ENCODE assay signal across 22 mouse cellular contexts in the genomic region with DNA sequence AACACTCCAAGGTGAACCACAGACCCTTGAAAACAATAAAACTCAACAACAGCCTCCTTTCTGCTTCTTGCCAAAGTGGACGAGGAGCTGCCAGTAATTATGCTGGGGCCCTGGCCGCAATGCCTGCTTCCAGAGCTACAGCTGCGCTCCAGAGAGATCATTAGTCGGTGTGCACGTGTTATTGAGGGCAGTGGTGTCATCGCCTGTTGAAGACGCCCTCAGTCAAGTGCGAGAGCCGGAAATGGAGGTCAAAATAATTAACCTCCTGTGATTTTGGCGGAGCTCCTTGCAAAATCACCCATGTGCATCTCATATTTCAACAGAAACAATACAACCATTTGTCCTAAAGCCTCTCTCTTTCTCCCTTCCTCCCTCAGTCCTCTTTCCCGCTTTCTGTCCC. TPM values are rescaled to one million over a fixed set of nuclear protein-coding genes. Genes with fewer than 3 reads are reported as not detected.
DNase-seq lines count a peak whose midpoint lies in the region; ATAC-seq and TF ChIP-seq lines count a peak whose summit lies in the region.
"Had no signal": no experiment of that assay in that cellular context is flagged by ENCODE, and none has a peak within 500 bp of the region (broad histone marks: within the 10 kb centered on the region; RNA-seq: fewer than 3 reads in every experiment).

No protein-coding gene starts in this region.

- H3K27ac ChIP-seq in gastrocnemius, adult 2 months = no peak overlapping the region
- H3K27ac ChIP-seq in lung, embryonic 14.5 days (ENCODE audit: low read depth) = no peak overlapping the region
- no peak overlapping the region for H3K27ac ChIP-seq in lung, postnatal 0 days (ENCODE audit: low read length)
- H3K27ac ChIP-seq in limb, embryonic 14.5 days (replicated peaks; ENCODE audit: low read depth, low read length) = no peak overlapping the region
- H3K27ac ChIP-seq: embryonic facial prominence, embryonic 12.5 days; forebrain, embryonic 12.5 days; intestine, embryonic 15.5 days; limb, embryonic 15.5 days; midbrain, embryonic 13.5 days had no signal

- no peak for TF ChIP-seq EP300 in lung, postnatal 0 days (IDR thresholded peaks at IDR 0.05)

- H3K4me1 ChIP-seq in lung, embryonic 14.5 days (ENCODE audit: insufficient read depth) = no peaks in the 10 kb centered on the region
- no peaks in the 10 kb centered on the region for H3K4me1 ChIP-seq in lung, postnatal 0 days (ENCODE audit: insufficient read depth, low read depth, low read length)
- H3K4me1 ChIP-seq in limb, embryonic 14.5 days (ENCODE audit: control insufficient read depth, insufficient read depth, low read length) = peaks cover 4% of the 10 kb centered on the region
- H3K4me1 ChIP-seq: intestine, embryonic 15.5 days had no signal

- no peak for ATAC-seq in lung, embryonic 14.5 days (ENCODE audit: insufficient read depth)
- ATAC-seq in lung, postnatal 0 days = no peak
- ATAC-seq in limb, embryonic 14.5 days (ENCODE audit: low FRiP score, low read depth) = peak; percentile 55; the same call in 1 of the 2 replicates
- no peak for ATAC-seq in CD4-positive, CD25-positive, alpha-beta regulatory T cell, adult 4 months
- ATAC-seq: intestine, embryonic 15.5 days; midbrain, embryonic 13.5 days had no signal

- WGBS in lung, embryonic 14.5 days = 18% methylated on average over 11 of the region's 11 CpGs
- WGBS in lung, postnatal 0 days = 37% methylated on average over 11 of the region's 11 CpGs
- 8% methylated on average over 11 of the region's 11 CpGs for WGBS in limb, embryonic 14.5 days

- no peak overlapping the region for H3K4me3 ChIP-seq in gastrocnemius, adult 2 months
- H3K4me3 ChIP-seq in lung, embryonic 14.5 days (ENCODE audit: low read depth, low read length) = no peak overlapping the region
- no peak overlapping the region for H3K4me3 ChIP-seq in lung, postnatal 0 days (ENCODE audit: low read depth, low read length)
- no peak overlapping the region for H3K4me3 ChIP-seq in limb, embryonic 14.5 days (replicated peaks; ENCODE audit: low read length)
- H3K4me3 ChIP-seq: embryonic facial prominence, embryonic 12.5 days; forebrain, embryonic 12.5 days; intestine, embryonic 15.5 days; limb, embryonic 15.5 days; midbrain, embryonic 13.5 days had no signal

- H3K9ac ChIP-seq in lung, embryonic 14.5 days = no peak overlapping the region
- no peak overlapping the region for H3K9ac ChIP-seq in lung, postnatal 0 days (replicated peaks; ENCODE audit: low read depth)
- H3K9ac ChIP-seq in limb, embryonic 14.5 days (ENCODE audit: low read depth, low read length, severe bottlenecking) = no peak overlapping the region
- H3K9ac ChIP-seq: embryonic facial prominence, embryonic 12.5 days; forebrain, embryonic 12.5 days; intestine, embryonic 15.5 days; limb, embryonic 15.5 days; midbrain, embryonic 13.5 days had no signal

- intact Hi-C loops in gastrocnemius, adult 2 months (cut with DNase I) = no loop called here
- intact Hi-C loops in gastrocnemius, postnatal 36 days (cut with DNase I) = no loop called here

- no peak overlapping the region for H3K4me2 ChIP-seq in lung, embryonic 14.5 days
- no peak overlapping the region for H3K4me2 ChIP-seq in lung, postnatal 0 days (replicated peaks; ENCODE audit: low read depth, low read length)
- H3K4me2 ChIP-seq in limb, embryonic 14.5 days (replicated peaks; ENCODE audit: low read depth, low read length, severe bottlenecking) = no peak overlapping the region
- H3K4me2 ChIP-seq: embryonic facial prominence, embryonic 12.5 days; forebrain, embryonic 12.5 days; intestine, embryonic 15.5 days; limb, embryonic 15.5 days; midbrain, embryonic 13.5 days had no signal

- peak; percentile 34 for DNase-seq in gastrocnemius, adult 2 months
- DNase-seq in gastrocnemius, postnatal 36 days = no peak
- peak; percentile 46 for DNase-seq in lung, embryonic 14.5 days
- no peak for DNase-seq in lung, postnatal 0 days (ENCODE audit: low spot score)
- DNase-seq in embryo, embryonic 9.5 days (ENCODE audit: extremely low spot score) = peak; percentile 27
- DNase-seq in limb, embryonic 14.5 days (ENCODE audit: low spot score) = peak; percentile 46
- DNase-seq in adrenal gland, adult (ENCODE audit: inconsistent age in 2 of 2, low spot score in 1 of 2) = no peak
- DNase-seq: cerebellum, adult 11-12 months; gastrocnemius, postnatal 25 days; lung, postnatal 14 days; right cerebral cortex, postnatal 14 days; thymus, adult 2 months had no signal

- H3K27me3 ChIP-seq in lung, embryonic 14.5 days (ENCODE audit: insufficient read depth, low read length) = no peaks in the 10 kb centered on the region
- no peaks in the 10 kb centered on the region for H3K27me3 ChIP-seq in lung, postnatal 0 days (replicated peaks; ENCODE audit: insufficient read depth, low read length)
- H3K27me3 ChIP-seq in limb, embryonic 14.5 days (ENCODE audit: control insufficient read depth, insufficient read depth, low read length) = no peaks in the 10 kb centered on the region
- H3K27me3 ChIP-seq: embryonic facial prominence, embryonic 12.5 days; forebrain, embryonic 12.5 days; intestine, embryonic 15.5 days; limb, embryonic 15.5 days; midbrain, embryonic 13.5 days had no signal

- no peaks in the 10 kb centered on the region for H3K9me3 ChIP-seq in lung, embryonic 14.5 days (ENCODE audit: low read depth, low read length)
- no peaks in the 10 kb centered on the region for H3K9me3 ChIP-seq in lung, postnatal 0 days (ENCODE audit: low read length)
- H3K9me3 ChIP-seq in limb, embryonic 14.5 days (ENCODE audit: control insufficient read depth, low read length) = no peaks in the 10 kb centered on the region
- H3K9me3 ChIP-seq: embryonic facial prominence, embryonic 12.5 days; forebrain, embryonic 12.5 days; intestine, embryonic 15.5 days; limb, embryonic 15.5 days; midbrain, embryonic 13.5 days had no signal

- no peaks in the 10 kb centered on the region for H3K36me3 ChIP-seq in lung, embryonic 14.5 days (ENCODE audit: insufficient read depth)
- H3K36me3 ChIP-seq in lung, postnatal 0 days (ENCODE audit: insufficient read depth, low read length) = no peaks in the 10 kb centered on the region
- no peaks in the 10 kb centered on the region for H3K36me3 ChIP-seq in limb, embryonic 14.5 days (ENCODE audit: control insufficient read depth, insufficient read depth, low read length)
- H3K36me3 ChIP-seq: embryonic facial prominence, embryonic 12.5 days; forebrain, embryonic 12.5 days; intestine, embryonic 15.5 days; limb, embryonic 15.5 days; midbrain, embryonic 13.5 days had no signal

- TF ChIP-seq POLR2A in limb, embryonic 14.5 days (IDR thresholded peaks at IDR 0.05; ENCODE audit: borderline replicate concordance, extremely low read depth, insufficient read depth, insufficient read length) = no peak

- TF ChIP-seq CTCF in gastrocnemius, adult 2 months (IDR thresholded peaks at IDR 0.05) = no peak
- TF ChIP-seq CTCF in lung, embryonic 14.5 days (IDR thresholded peaks at IDR 0.05; ENCODE audit: low read depth) = no peak
- no peak for TF ChIP-seq CTCF in lung, postnatal 0 days (IDR thresholded peaks at IDR 0.05)

RNA-seq across cellular contexts. Expression of gene Asic2, which starts 13.9 kb away (rescaled TPM):
- total RNA-seq in gastrocnemius, adult 2 months (2021) = under 1 TPM in 1 of 2 experiments, not detected in 1; 0.10 TPM
- total RNA-seq in gastrocnemius, postnatal 36 days (2021) = under 1 TPM in 1 of 2 experiments, not detected in 1; 0.10 TPM
- polyA plus RNA-seq in lung, embryonic 14.5 days (2014; fragmentation: Nextera tagmentation; extraction: Ambion mirVana) = 0.28 and 0.34 TPM in 2 replicates
- polyA plus RNA-seq in lung, postnatal 0 days (2015; fragmentation: Nextera tagmentation; extraction: Ambion mirVana) = 0.05 and 0.06 TPM in 2 replicates
- 1.3 and 1.5 TPM in 2 replicates for polyA plus RNA-seq in limb, embryonic 14.5 days (2012; rRNA removed)
- polyA plus RNA-seq in limb, embryonic 14.5 days (2014; fragmentation: Nextera tagmentation; extraction: Ambion mirVana) = 0.62 and 0.72 TPM in 2 replicates
- polyA plus RNA-seq in CD4-positive, CD25-positive, alpha-beta regulatory T cell, adult 4 months (2017; shearing (Covaris generic)) = not detected
- total RNA-seq: gastrocnemius, postnatal 25 days had no signal
- polyA plus RNA-seq: heart, embryonic 16.5 days had no signal

RNA-seq across cellular contexts. Expression of gene Ccl2, which starts 53.2 kb away (rescaled TPM):
- under 1 TPM in 1 of 2 experiments, not detected in 1; 0.41 TPM for total RNA-seq in gastrocnemius, adult 2 months (2021)
- not detected for total RNA-seq in gastrocnemius, postnatal 36 days (2021)
- 35.2 and 36.9 TPM in 2 replicates for polyA plus RNA-seq in lung, embryonic 14.5 days (2014; fragmentation: Nextera tagmentation; extraction: Ambion mirVana)
- polyA plus RNA-seq in lung, postnatal 0 days (2015; fragmentation: Nextera tagmentation; extraction: Ambion mirVana) = 3.4 and 12.1 TPM in 2 replicates
- polyA plus RNA-seq in limb, embryonic 14.5 days (2012; rRNA removed) = 4.7 and 7.0 TPM in 2 replicates
- 6.3 and 7.7 TPM in 2 replicates for polyA plus RNA-seq in limb, embryonic 14.5 days (2014; fragmentation: Nextera tagmentation; extraction: Ambion mirVana)
- not detected for polyA plus RNA-seq in CD4-positive, CD25-positive, alpha-beta regulatory T cell, adult 4 months (2017; shearing (Covaris generic))
- total RNA-seq: layer of hippocampus, postnatal 14 days had no signal

RNA-seq across cellular contexts. Expression of gene Gm17268, which starts 56.2 kb away (rescaled TPM):
- not detected for total RNA-seq in gastrocnemius, adult 2 months (2021)
- not detected for total RNA-seq in gastrocnemius, postnatal 36 days (2021)
- not detected in 2 replicates for polyA plus RNA-seq in lung, embryonic 14.5 days (2014; fragmentation: Nextera tagmentation; extraction: Ambion mirVana)
- polyA plus RNA-seq in lung, postnatal 0 days (2015; fragmentation: Nextera tagmentation; extraction: Ambion mirVana) = not detected in 2 replicates
- not detected in 2 replicates for polyA plus RNA-seq in limb, embryonic 14.5 days (2012; rRNA removed)
- not detected in 2 replicates for polyA plus RNA-seq in limb, embryonic 14.5 days (2014; fragmentation: Nextera tagmentation; extraction: Ambion mirVana)
- polyA plus RNA-seq in CD4-positive, CD25-positive, alpha-beta regulatory T cell, adult 4 months (2017; shearing (Covaris generic)) = not detected
- total RNA-seq: ES-E14; gastrocnemius, postnatal 25 days; layer of hippocampus, postnatal 14 days had no signal
- polyA plus RNA-seq: embryonic facial prominence, embryonic 12.5 days; forebrain, embryonic 12.5 days; heart, embryonic 16.5 days; intestine, embryonic 15.5 days; limb, embryonic 15.5 days; midbrain, embryonic 13.5 days; neural tube, embryonic 14.5 days; thymus, adult 2 months had no signal

Comparison
In these comparisons a context has a peak if more than half of its experiments do, and no peak if none do; other contexts are left out.
1. DNase-seq: peak in gastrocnemius, adult 2 months (single experiment), lung, embryonic 14.5 days (single experiment), embryo, embryonic 9.5 days (single experiment) and limb, embryonic 14.5 days (single experiment); none in gastrocnemius, postnatal 36 days (0 of 2), lung, postnatal 0 days (single experiment) and adrenal gland, adult (0 of 2).